Comparison of ENCODE assay signal across 8 mouse cellular contexts in the genomic region with DNA sequence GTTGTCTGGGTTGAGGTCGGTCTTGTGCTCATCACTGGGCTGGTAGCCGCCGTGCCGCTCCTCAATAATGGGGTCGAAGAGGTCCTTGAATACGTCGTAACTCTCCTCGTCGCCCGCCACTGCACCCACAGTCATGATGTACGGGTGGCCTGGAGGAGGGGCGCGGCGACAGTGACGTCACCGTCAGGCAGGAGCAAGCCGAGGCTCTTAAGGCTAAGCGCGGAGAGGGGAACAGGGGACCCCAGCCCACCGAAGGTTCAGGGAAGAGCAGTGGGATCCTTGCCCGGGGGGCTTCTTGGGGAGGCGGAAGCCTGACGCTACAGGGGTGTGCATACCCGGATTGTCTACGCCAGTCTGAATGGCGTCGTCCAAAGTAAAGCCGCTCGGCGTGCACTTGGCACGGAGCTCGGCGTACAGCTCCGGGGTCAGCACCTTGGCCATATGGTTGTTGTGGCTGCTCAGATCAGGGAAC. TPM values are rescaled to one million over a fixed set of nuclear protein-coding genes. Genes with fewer than 3 reads are reported as not detected.
A peak's percentile ranks its signal among the peaks of the same experiment; 100 is the strongest.
DNase-seq lines count a peak whose midpoint lies in the region; ATAC-seq and TF ChIP-seq lines count a peak whose summit lies in the region.

No protein-coding gene starts in this region.

- no peak overlapping the region for H3ac ChIP-seq in myocyte (ENCODE audit: control insufficient read depth, insufficient read length)

- under 1% methylated on average over 34 of the region's 34 CpGs for WGBS in intestine, postnatal 0 days
- WGBS in liver, embryonic 11.5 days = under 1% methylated on average over 34 of the region's 34 CpGs

- H3K9me3 ChIP-seq in intestine, postnatal 0 days (ENCODE audit: control insufficient read depth) = no peaks in the 10 kb centered on the region
- no peaks in the 10 kb centered on the region for H3K9me3 ChIP-seq in liver, embryonic 11.5 days (ENCODE audit: control insufficient read depth, low read length)

- H3K9ac ChIP-seq in intestine, postnatal 0 days (ENCODE audit: low read depth, low read length) = peak overlapping the region; percentile 52
- H3K9ac ChIP-seq in liver, embryonic 11.5 days (ENCODE audit: low read depth, low read length) = peak overlapping the region; percentile 26

- DNase-seq in kidney, adult 18-20 months = peak; percentile 59
- no peak for DNase-seq in kidney, adult 9 months
- DNase-seq in cerebellum, adult 9-11 months = peak; percentile 90
- peak; percentile 65 for DNase-seq in gastrocnemius, postnatal 14 days
- DNase-seq in liver, embryonic 11.5 days (ENCODE audit: low spot score) = no peak
- peak; percentile 75 for DNase-seq in thymus, postnatal 14 days

- intact Hi-C loops in gastrocnemius, postnatal 14 days (cut with DNase I; ENCODE audit: low total_unique reads) = no loop called here

- peak overlapping the region; percentile 84 for H3K4me2 ChIP-seq in intestine, postnatal 0 days (replicated peaks; ENCODE audit: low read depth)
- H3K4me2 ChIP-seq in liver, embryonic 11.5 days = peak overlapping the region; percentile 80
- H3K4me2 ChIP-seq in myocyte (ENCODE audit: low read depth) = peak overlapping the region; percentile 91

- no peak overlapping the region; the same call in 1 of the 2 replicates for H3K27ac ChIP-seq in intestine, postnatal 0 days (ENCODE audit: low read depth, low read length)
- H3K27ac ChIP-seq in liver, embryonic 11.5 days (ENCODE audit: low read depth, low read length) = no peak overlapping the region

- peak overlapping the region; percentile 53 for H3K4me3 ChIP-seq in intestine, postnatal 0 days (ENCODE audit: low read depth, low read length)
- peak overlapping the region; percentile 56 for H3K4me3 ChIP-seq in liver, embryonic 11.5 days (ENCODE audit: low read depth, low read length)
- peak overlapping the region; percentile 30 for H3K4me3 ChIP-seq in myocyte

- no peak for ATAC-seq in intestine, postnatal 0 days
- ATAC-seq in liver, embryonic 11.5 days (replicated peaks; ENCODE audit: low FRiP score) = no peak

- H3K36me3 ChIP-seq in intestine, postnatal 0 days (ENCODE audit: control insufficient read depth, insufficient read depth) = 0 out of 2 replicates have a peak, but pooled peaks cover 9% of the 10 kb centered on the region
- H3K36me3 ChIP-seq in liver, embryonic 11.5 days (ENCODE audit: control insufficient read depth, insufficient read depth, low read length) = no peaks in the 10 kb centered on the region
- H3K36me3 ChIP-seq in myocyte (ENCODE audit: control insufficient read depth, insufficient read depth) = no peaks in the 10 kb centered on the region

- peaks cover 4% of the 10 kb centered on the region for H3K4me1 ChIP-seq in intestine, postnatal 0 days (replicated peaks; ENCODE audit: control insufficient read depth, insufficient read depth, low read length)
- H3K4me1 ChIP-seq in liver, embryonic 11.5 days (replicated peaks; ENCODE audit: control insufficient read depth, insufficient read depth, low read length) = peaks cover 34% of the 10 kb centered on the region

- H3K79me2 ChIP-seq in myocyte (ENCODE audit: control insufficient read depth, insufficient read depth) = no peaks in the 10 kb centered on the region

- no peak for TF ChIP-seq CTCF in intestine, postnatal 0 days (IDR thresholded peaks at IDR 0.05; ENCODE audit: low read depth)

- no peaks in the 10 kb centered on the region for H3K27me3 ChIP-seq in intestine, postnatal 0 days (replicated peaks; ENCODE audit: control insufficient read depth, insufficient read depth, low read length)
- H3K27me3 ChIP-seq in liver, embryonic 11.5 days (replicated peaks; ENCODE audit: control insufficient read depth, insufficient read depth, low read length) = peaks cover 46% of the 10 kb centered on the region
- H3K27me3 ChIP-seq in myocyte (ENCODE audit: control insufficient read depth, insufficient read depth, insufficient read length) = no peaks in the 10 kb centered on the region

- TF ChIP-seq POLR2A in myocyte (IDR thresholded peaks at IDR 0.05; ENCODE audit: insufficient read length, low read depth) = no peak

TF ChIP-seq in myocyte, 11 proteins besides CTCF, POLR2A, EP300 and RAD21:
- TF ChIP-seq SRF (IDR thresholded peaks at IDR 0.05; ENCODE audit: control insufficient read depth, insufficient read length, low read depth) (no peak), MYOD1 (IDR thresholded peaks at IDR 0.05; ENCODE audit: control insufficient read depth in 1 of 3, insufficient read length in 2 of 3, low read depth in 2 of 3) (no peak), MYOG (IDR thresholded peaks at IDR 0.05; ENCODE audit: control insufficient read depth in 1 of 3, insufficient read depth in 1 of 3, insufficient read length in 2 of 3, low read depth in 2 of 3) (no peak), USF1 (IDR thresholded peaks at IDR 0.05; ENCODE audit: low read depth) (no peak), TCF12 (IDR thresholded peaks at IDR 0.05; ENCODE audit: insufficient read depth, poor library complexity, severe bottlenecking) (no peak), POLR2AphosphoS2 (IDR thresholded peaks at IDR 0.05; ENCODE audit: insufficient read length, low read depth) (no peak), TCF3 (IDR thresholded peaks at IDR 0.05; ENCODE audit: insufficient read length, low read depth) (no peak), CEBPB (IDR thresholded peaks at IDR 0.05; ENCODE audit: insufficient read depth, poor library complexity, severe bottlenecking) (no peak), REST (IDR thresholded peaks at IDR 0.05; ENCODE audit: insufficient read depth, insufficient read length) (no peak)

RNA-seq across cellular contexts. Expression of a gene that starts 0.7 kb away (rescaled TPM):
- total RNA-seq in gastrocnemius, postnatal 14 days (2021) = 10 to 100 TPM; 19.8 to 32.6 TPM
- 628 and 645 TPM in 2 replicates for polyA plus RNA-seq in intestine, postnatal 0 days (2015; fragmentation: Nextera tagmentation; extraction: Ambion mirVana)
- polyA plus RNA-seq in liver, embryonic 11.5 days (2014; fragmentation: Nextera tagmentation; extraction: Ambion mirVana) = 91.3 and 94.1 TPM in 2 replicates
- polyA plus RNA-seq in myocyte (2012; fragmentation: generic; extraction: Trizol) = 670 TPM

RNA-seq across cellular contexts. Expression of a gene that starts 6.4 kb away (rescaled TPM):
- 1 to 10 TPM; 2.7 to 4.7 TPM for total RNA-seq in gastrocnemius, postnatal 14 days (2021)
- 5.6 TPM in 2 replicates for polyA plus RNA-seq in intestine, postnatal 0 days (2015; fragmentation: Nextera tagmentation; extraction: Ambion mirVana)
- 16.8 and 21.0 TPM in 2 replicates for polyA plus RNA-seq in liver, embryonic 11.5 days (2014; fragmentation: Nextera tagmentation; extraction: Ambion mirVana)
- polyA plus RNA-seq in myocyte (2012; fragmentation: generic; extraction: Trizol) = 17.7 TPM

RNA-seq across cellular contexts. Expression of a gene that starts 41.6 kb away (rescaled TPM):
- total RNA-seq in gastrocnemius, postnatal 14 days (2021) = 10 to 100 TPM; 14.9 to 17.2 TPM
- polyA plus RNA-seq in intestine, postnatal 0 days (2015; fragmentation: Nextera tagmentation; extraction: Ambion mirVana) = 29.6 and 32.1 TPM in 2 replicates
- 41.0 and 44.7 TPM in 2 replicates for polyA plus RNA-seq in liver, embryonic 11.5 days (2014; fragmentation: Nextera tagmentation; extraction: Ambion mirVana)
- 20.3 TPM for polyA plus RNA-seq in myocyte (2012; fragmentation: generic; extraction: Trizol)

RNA-seq across cellular contexts. Expression of a gene that starts 41.6 kb away (rescaled TPM):
- total RNA-seq in gastrocnemius, postnatal 14 days (2021) = 10 to 100 TPM; 34.2 to 35.6 TPM
- 42.6 and 44.8 TPM in 2 replicates for polyA plus RNA-seq in intestine, postnatal 0 days (2015; fragmentation: Nextera tagmentation; extraction: Ambion mirVana)
- 60.3 and 67.7 TPM in 2 replicates for polyA plus RNA-seq in liver, embryonic 11.5 days (2014; fragmentation: Nextera tagmentation; extraction: Ambion mirVana)
- polyA plus RNA-seq in myocyte (2012; fragmentation: generic; extraction: Trizol) = 54.6 TPM

Comparison
In these comparisons a context has a peak if more than half of its experiments do, and no peak if none do; other contexts are left out.
1. DNase-seq: peak in kidney, adult 18-20 months (single experiment), cerebellum, adult 9-11 months (single experiment), gastrocnemius, postnatal 14 days (single experiment) and thymus, postnatal 14 days (single experiment); none in kidney, adult 9 months (single experiment) and liver, embryonic 11.5 days (single experiment).
2. Peak in every context shown above with its lines, with median percentiles within 50 percentile points of each other: H3K4me2 ChIP-seq and H3K4me3 ChIP-seq.